Mouse (Mus musculus) layer of hippocampus, adult 8-10 months (tissue): ENCODE measurements around the gene Pus7. TPM values are rescaled to one million over a fixed set of nuclear protein-coding genes. Genes with fewer than 3 reads are reported as not detected.

Source experiments
- DNase-seq, 2 experiments: peaks; one replicate each; pipeline ENCODE4 v3.0.0; 2022; ENCODE audit warnings: low spot score in 2 of 2
- total RNA-seq, 4 experiments: library from RNA; stranded (reverse); gene quantifications; 2 replicates each; pipeline ENCODE4 v1.2.4; 2022

Pus7 gene
- 10 to 100 TPM; 15.9 to 22.4 (median 20.2) TPM for total RNA-seq

DNA sequence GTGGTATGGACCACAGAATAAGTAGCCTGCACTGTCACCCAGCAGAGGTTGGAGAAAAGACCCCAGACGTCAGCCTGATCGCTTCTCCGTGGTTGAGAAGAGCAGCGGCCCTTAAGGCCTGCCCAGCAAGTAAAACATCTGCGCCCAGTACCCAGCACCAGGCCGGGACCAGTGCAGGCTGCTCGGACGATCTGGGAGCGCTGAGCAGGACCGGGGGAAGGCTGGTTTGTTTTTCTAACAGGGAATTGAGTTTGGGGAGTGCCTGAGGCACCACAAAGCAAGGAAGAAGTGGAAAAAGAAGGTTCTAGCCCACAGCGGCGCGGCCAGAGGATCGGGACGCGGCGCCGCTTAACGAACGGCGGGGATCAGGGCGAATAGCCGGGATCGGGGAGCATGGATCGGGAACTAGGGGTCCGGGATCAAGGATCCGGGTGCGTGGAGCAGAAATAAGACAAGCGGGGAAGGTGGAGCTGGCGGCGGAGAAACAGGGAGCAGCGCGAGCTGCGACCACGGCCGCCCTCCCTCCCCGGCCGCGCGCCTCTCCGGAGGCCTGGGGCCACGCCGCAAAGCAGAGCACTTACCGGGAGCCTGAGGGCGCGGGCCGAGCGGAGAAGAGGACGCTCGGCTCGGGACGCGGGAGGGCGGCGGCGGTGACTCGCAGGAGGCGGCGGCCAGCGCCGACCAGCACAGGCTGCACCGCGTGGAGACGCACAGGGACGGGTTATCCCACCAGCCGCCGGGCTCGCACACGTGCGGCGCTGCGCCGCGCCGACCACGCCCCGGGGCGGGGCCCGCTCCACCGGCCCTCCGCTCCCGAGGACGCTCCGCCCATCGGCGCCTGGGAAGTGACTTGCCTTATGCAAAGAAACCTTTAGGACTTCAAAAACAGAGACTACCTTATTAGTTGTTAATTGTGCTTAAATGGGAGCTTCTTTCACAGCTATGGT is at the start of gene Pus7:
Gene Pus7 (minus strand): TSS at position 781 of the 947 bp plus-strand sequence.
- peak; percentile 46 to 76 for DNase-seq

DNA sequence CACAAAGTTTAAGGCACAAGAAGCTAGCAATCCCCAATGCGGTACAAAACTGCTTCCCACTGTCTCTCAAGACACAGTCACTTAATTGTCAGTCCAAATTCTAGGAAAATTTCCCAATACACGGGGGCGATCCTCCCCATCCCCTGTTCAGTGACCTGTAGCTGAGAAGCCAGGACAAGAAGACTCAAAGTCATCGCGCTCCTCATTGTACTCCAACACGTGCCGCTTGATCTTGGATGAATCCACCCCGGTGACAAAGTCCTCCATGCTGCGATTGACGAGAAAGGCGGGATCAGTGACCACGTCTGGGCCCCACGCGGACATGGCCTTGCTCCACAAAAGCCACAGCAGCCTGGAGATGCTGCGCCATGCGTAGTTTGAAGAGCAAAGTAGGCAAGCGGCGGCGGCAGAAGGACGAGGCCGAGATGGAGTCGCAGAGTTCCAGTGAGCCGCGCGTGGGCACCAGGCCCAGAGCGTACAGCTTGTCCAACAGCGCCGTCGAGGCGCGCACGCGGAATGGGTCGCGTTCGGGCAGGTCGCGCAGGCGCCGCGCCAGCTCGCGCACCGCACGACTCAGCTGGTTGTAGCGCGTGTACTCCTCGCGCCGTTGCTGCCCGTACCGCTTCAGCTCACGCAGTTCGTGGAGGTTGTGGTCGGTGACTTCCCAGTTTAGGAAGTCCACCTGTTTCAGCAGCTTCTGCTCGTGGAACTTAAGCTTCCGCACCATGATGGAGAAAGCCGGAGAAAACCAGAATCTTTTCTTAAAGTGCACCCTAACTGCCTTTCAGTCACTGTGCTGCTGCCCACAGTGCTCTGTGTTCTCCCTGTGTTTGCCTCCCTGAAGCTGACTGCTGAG is 47.6 kb upstream of the Pus7 start:
- peak in 1 of 2 experiments; percentile 16 for DNase-seq

DNA sequence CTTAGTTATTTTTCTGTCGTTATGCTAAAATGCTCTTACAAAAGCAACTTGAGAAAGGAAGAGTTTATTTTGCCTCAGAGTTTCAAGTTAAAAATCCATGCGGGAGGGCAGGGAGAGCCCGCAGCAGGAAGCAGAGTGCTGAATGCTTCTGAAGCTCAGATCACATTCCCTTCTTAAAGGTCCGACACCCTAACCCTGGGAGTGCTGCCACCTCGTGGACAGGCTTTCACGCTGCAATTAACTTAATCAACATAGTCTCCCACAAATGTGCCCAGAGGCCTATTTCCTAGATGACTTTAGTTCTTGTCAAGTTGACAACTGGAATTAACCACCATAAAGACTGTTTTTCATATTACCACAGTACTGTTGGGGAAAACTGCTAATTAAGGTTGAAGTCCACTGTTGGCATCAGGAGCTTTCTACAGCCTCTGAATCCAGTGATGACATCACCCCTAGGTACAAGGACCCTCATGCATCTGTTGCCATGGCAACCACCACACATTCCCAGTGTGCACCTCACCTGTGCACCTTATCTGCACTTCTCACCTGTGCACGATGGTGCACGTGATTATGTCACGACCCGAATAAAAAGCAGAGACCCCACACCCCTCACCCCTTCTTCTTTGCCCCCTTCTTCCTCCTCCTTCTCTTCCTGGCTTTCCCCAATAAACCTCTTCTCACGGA is 43.0 kb upstream of the Pus7 start:
- DNase-seq: no peak

DNA sequence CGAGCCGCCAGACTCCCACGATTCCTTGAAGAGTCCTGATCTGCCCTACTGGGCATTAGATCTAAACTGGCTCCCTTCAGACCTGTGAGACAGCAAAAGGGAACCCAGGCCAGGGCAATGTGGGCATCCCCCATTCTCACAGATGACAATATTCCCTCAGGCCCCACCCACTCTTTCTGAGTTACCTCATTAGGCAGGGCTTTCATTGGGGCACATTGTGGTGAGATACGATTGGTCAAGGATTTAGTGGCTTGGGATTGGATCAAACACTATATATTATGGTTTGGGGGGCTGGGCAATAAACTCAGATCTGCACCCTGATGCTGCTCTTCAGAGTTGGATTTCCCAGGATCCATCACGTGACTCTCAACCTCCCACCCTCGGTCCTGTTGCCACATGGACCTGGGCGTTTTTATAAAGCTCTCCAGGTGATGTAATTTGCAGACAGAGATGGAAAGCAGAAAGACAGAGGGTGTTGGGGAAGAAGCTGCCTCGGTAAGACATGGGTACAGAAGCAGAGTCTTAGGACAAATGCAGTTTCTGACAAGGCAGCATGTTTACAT is 40.7 kb upstream of the Pus7 start:
- no peak for DNase-seq

DNA sequence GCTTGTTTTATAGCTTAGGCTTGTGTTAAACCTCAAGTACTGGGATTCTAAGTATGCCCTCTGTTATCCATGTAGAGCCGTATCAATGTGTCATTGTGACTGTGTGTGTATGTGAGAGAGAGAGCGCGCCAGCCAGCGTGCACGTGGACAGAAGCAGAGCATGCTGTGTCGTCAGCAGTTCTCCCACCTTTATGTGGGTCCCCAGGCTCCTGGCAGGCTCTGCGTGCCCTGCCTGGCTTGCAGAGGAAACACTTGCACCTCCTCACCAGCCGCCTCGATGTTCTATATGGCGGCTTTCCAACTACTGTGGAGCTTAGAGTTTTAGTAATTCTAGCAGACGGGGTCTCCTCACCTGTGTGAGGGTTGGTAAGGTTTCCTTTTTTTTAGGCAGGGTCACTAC is 38.8 kb upstream of the Pus7 start:
- DNase-seq: no peak

DNA sequence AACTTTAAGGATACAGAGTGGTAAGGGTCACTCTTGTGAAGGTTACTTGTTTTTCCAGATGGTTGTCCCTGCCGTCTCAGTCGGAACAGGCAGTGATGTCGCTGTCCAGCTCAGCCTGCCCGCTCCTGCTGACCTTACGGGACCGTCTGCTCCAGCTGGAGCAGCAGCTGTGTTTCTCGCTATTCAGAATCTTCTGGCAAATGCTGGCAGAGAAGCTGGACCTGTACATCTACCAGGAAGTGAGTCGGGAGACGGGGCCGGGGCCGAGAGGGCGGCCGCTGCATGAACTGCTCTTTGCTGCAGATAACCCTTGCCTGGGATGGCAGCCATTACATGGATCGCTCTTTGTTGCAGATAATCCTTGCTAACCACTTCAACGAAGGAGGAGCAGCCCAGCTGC is 33.2 kb upstream of the Pus7 start:
- DNase-seq: no peak

DNA sequence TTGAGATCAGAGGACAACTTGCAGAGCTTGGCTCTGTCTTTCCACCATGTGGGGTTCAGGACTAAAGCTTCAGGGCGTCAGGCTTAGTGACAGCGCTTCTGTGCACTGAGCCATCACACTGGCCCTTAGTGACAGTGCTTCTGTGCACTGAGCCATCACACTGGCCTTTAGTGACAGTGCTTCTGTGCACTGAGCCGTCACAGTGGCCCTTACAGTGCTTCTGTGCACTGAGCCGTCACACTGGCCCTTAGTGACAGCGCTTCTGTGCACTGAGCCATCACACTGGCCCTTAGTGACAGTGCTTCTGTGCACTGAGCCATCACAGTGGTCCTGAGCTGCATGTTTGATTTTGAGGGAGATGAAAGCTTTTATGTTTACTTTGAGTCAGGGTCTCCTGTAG is 31.3 kb upstream of the Pus7 start:
- no peak for DNase-seq

DNA sequence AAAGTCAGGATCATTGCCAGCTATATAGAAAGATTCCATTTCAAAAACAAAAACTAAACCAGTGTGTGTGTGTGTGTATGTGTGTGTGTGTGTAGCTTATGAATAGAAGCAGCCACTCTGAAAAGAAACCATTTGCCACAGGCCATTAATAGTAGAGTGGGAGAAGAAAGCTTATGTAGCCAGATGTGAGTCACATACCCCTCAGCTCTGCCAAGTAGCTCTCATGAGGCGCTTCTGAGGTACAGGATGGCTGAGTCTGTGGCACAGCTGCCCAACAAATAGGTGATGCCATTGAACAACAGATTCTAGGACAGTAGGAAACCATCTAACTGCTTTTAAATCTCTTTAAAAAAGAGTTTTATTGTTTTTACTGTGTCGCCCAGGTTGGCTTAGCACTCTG is 9.2 kb upstream of the Pus7 start:
- DNase-seq: no peak

DNA sequence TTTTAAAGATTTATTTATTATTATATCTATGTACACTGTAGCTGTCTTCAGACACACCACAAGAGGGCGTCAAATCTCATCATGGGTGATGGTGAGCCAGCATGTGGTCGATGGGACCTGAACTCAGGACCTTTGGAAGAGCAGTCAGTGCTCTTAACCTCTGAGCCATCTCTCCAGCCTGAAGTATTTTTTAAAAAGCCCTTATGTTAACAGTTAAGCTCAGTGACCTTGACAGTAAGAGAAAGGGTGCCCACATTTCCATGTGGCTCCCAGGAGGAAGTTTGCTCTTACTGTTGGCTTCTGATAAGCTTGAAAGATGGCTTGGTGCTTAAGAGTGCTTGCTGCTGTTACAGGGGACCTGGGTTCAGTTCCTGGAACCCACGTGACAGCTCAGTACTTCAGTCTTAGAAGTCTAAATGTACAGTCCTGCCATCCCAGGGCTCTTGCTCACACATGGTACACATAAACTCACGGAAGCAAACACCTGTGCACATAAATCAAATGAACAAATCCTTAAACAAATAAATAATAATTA is 5.6 kb upstream of the Pus7 start:
- DNase-seq: no peak

DNA sequence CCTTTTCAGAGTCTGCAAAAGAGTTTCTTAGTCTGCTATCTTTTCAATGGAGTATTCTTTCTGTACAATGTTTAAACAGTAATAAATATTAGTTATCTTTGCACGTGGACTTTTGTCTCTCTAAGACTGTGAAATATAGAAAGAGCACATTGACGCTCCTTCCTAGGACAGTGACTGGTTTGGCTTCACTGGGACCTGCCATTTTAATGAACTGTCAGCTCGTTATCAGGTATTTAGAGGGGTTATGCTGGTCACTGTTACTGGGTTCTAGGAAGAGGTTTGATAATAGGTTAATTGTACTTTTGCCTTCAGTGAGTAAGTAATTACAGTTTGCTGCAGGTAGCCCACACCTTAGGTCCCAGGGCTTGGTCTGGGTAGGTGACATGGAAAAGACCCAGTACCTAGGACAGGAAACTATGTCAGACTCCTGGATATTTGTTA is 4.9 kb upstream of the Pus7 start:
- DNase-seq: no peak

DNA sequence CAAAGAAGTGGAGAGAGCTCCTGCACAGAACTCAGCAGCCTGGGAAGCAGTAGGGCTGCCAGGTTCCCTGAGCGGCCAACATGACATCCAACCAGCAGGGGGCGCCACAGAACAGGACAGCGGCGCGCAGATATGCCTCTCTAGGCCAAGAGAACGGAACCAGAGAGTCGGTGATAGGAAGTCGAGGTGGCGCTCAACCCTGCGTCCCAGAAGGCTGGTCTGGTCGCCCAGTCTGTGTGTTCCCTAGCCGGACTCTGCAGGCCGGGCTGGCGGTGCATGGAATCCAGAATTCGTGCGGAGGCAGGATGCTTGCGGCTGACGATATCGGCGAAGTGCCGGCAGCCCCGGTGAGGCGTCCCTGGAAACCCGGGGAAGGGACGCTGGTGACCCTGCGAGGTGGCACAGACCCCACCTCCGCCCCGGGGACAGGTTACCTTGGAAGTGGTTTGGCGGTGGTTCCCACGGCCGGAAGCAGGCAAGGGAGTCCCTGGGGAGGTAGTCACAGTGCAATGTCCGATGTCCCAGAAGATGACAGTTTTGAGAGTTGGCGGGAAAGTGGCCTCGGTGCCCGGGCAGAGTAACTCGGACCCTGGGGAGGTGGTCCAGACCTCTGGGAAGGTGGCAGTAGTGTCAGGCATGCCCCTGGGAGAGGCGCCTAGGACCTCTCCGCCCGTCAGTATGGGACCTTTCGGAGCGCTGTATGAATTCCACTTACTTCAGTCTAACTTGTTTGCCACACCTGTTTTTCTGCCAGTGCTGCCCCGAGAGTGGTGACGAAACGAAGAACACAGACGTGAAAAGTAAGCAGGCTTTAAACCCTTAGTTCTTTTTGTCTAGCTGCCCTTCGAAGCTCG is 4.3 kb upstream of the Pus7 start, which contains the start of gene Rint1:
Gene Rint1 (plus strand): TSS at position 176 of the 854 bp plus-strand sequence.
- peak; percentile 88 to 96 for DNase-seq

DNA sequence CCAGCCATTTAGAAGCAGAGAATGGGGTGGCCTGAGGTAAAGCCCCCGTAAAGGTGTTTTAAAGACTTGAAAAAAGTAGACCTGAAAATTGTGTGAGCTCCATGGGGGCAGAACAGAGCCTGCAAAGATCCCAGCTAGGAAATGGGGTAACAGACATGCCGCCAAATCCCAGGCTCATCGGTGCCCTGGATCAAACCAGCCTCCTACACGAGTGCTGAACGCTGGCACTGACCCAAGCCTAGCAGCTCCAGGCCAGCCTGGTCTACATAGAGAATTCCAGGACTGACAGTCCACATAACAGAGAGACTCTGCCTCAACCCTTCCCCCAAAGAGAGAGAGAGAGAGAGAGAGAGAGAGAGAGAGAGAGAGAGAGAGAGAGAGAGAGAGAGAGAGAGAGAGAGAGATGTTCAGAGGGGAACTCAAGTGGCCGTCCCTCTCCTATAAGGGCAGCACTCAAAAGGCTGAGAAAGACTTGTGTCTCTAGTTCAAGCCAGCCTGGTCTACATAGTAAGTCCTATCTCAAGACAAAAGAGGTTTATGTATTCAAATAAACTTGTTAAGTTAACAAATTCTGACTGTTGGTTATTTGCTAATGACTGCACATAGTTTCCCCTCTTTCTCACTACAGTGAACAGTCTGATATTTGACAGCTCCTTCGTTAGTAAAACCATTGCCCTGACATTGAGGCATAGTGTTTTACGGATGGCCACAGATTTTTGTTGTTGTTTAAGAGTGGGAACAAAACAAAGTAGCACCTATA is 1.3 kb downstream of the Pus7 start:
- no peak for DNase-seq

DNA sequence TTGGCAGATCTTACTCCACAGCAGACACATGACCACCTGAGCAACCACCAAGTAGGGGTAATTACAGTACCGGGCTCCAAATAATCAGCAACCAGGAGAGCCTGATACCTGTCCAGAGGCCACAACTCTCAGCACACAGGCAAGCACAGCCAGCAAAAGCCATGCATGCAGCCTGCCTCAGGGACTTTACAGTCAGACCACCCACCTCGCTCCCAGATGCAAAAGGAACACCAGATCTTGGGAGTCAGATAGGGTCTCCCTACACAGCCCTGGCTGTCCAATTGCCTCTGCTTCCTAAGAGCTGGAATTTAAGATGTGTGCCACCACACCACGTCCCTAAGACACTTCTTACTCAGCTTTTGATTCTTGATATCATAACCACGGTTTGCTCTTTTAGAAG is 2.3 kb downstream of the Pus7 start:
- DNase-seq: no peak

DNA sequence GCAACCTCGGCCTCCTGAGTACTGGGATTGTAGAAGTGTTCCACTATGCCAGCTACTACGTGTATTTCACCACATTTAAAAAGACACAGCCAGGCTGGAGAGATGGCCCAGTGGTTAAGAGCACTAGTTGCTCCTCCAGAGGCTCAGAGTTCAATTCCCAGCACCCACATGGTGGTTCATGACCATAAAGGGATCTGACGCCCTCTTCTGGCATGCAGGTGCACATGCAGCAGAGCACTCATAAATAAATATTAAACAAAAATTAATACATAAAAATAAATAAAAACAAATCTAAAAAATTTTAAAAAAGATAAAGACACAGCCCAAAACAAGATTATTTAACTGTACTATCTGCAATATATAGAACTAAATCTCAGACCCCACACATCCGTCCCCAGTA is 3.0 kb downstream of the Pus7 start:
- DNase-seq: no peak

DNA sequence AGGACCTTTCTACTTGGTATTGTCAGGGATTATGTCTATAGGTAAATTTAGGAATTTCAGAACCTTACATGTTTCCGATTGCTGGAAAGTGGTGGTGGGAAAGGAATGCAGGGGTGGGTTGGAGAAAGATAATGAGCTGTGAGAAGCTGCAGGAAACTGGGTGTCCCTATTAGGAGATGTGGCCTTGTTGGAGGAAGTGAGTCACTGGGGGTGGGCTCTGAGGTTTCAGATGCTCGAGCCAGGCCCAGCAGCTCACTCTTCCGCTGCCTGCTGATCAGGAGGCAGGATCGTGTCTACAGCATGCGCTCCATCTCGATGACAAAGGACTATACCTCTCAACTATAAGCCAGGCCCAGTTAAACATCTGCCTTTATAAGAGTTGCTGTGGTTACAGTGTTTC is 9.3 kb downstream of the Pus7 start:
- no peak for DNase-seq

DNA sequence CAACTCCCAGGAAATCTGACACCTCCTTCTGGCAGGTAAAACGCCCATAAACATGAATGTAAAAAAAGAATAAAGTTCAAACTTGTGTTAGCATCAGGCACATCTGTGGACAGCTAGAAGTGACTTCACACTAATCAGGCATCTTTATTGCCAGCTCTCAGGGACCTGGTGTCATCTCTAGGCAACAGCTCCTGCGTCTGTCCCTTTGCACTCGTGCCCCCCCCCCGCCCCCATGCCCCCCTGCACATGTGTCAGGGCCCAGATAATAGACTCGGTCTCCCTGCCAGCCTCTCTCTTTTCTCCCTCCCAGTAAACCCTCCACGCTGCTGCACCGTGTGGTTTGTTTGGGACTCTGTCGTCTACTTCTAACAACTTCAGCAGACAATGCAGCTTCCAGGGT is 12.4 kb downstream of the Pus7 start:
- DNase-seq: no peak

DNA sequence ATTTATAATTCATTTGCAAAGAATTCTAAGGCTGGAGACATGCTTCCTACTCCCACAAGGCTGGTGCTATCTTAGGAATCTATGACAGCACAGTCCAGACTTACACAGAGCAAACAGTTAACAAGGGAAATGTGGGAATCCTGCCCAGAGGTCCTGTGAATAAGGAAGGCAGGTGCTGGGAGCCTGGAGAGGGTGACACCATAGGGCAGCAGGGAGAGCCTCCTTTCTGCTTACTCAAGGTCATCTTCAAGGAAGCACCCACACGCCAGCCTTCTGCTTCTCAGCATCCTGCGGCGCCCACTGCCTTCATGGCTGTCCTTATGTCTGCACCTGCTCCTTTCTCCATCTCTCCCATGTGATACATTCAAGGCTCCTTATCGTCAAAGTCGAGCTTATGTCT is 19.0 kb downstream of the Pus7 start:
- peak in 1 of 2 experiments; percentile 11 for DNase-seq

DNA sequence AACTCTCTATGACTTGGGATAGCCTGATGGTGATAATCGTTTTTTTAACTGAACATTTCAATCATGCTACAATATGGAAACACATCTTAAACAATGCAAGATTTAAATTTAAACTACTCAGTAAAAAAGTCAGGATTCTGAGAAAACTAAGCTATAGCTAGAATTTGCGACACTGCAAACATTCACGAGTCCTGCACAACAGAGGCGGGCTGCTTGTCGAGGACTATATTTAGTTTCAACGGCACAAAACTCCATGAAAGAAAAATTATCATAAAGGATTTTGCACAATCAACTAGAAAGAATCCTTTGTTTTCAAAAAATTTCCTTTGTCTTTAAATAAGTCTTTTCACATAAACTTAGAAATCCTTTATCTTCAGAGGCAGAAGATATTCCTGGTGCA is 21.0 kb downstream of the Pus7 start:
- DNase-seq: no peak

DNA sequence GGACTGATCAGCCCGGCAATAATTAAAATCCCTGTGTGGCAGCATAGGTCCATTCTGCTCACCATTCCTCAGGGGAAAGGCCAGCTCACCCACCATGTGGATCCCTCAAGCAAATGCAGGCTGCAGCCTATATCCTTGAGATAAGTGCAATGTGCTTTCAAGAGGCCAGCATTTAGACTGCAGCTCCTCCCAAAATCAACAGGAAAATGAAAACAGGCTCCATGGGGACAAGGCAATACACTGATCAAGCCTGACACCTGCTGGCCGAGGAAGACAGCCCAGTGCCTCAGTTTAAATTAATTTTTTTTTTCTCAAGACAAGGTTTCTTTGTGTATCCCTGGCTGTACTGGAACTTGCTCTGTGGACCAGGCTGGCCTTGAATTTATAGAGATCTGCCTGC is 24.9 kb downstream of the Pus7 start:
- peak; percentile 11 to 21 for DNase-seq
